Mouse (Mus musculus) bone marrow, adult 2 months (tissue): ENCODE results near the gene Cacng6.

Source experiments
- CTCF ChIP-seq: fragments of 200-500 bp; IDR thresholded peaks from 2 replicates; pipeline ENCODE4 v1.5.1; 2011; ENCODE audit warnings: low read length, control low read depth; ENCODE audit not compliant: control insufficient read depth, insufficient read depth
- POLR2A ChIP-seq: fragments of 200-500 bp; IDR thresholded peaks from 2 replicates; pipeline ENCODE4 v1.6.1; 2011; ENCODE audit warnings: low read depth, mild to moderate bottlenecking, control low read depth, low read length, borderline replicate concordance; ENCODE audit not compliant: control insufficient read depth

- no peak for TF ChIP-seq CTCF
- TF ChIP-seq POLR2A: no peak
These were observed 565 bp upstream of the Cacng6 start for GRCm38 (mm10) chr7:3423430-3423829.
